Mouse (Mus musculus): ENCODE measurements at regions not wholly inside any gene's neighbourhood (a gene's known extent, or its start where the extent isn't known, plus 50 kb on each side); places are given as distances from the start of the nearest gene placed in this dataset.
A peak's percentile ranks its signal among the peaks of the same experiment; 100 is the strongest.

DNA sequence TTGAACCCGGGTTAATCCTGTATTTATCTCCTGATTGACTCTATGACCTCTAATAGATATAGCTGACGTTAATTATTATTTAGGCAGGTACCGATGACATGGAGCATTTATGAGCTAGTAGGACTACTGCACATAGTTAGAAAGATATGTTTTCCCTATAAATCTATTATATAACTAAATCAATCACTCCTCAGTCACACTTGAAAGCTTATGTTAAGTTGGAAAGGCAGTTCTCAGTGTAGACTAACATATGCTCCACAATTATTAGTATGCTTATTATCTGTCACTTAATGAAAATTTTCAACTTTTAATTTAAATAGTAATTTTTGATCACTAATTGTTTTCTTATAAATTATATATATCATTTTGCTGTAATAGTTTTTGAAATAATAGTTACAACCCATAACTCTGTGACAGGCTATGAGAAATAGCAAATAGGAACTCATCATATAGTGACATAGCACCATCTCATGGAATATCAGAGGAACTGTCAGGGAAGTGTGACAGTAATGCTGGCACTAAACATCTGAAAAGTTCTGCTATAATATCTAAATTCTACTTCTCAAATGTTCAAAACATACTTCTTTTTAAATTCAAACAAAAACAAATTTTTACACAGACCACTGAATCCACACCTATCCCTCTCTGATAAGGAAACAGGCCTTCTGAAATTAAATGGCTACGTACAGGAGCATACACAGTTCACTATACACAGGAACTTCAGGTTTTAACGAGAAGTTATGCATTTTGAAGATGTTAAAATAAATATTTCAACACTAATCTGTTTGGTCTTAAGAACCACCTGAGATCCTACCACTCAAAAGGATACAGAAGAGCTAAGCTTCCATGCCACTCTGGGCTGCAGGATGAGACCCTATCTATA is 75.3 kb upstream of the Map2 start:
- peak in 1 of 2 experiments; percentile 23 for DNase-seq
- Histone ChIP-seq H3K27ac (ENCODE audit: insufficient read depth, low read length) (no peak overlapping the region), H3K4me1 (ENCODE audit: control insufficient read depth, insufficient read depth, low read length) (no peaks in the 10 kb centered on the region), H3K4me3 (replicated peaks; ENCODE audit: insufficient read depth, low read depth, low read length) (no peak overlapping the region), H3K27me3 (ENCODE audit: control insufficient read depth, insufficient read depth, low read length) (no peaks in the 10 kb centered on the region)
- TF ChIP-seq CTCF (IDR thresholded peaks at IDR 0.05; ENCODE audit: borderline replicate concordance, insufficient read depth, low read depth, low read length) (peak; percentile 60), POLR2A (IDR thresholded peaks at IDR 0.05; ENCODE audit: borderline replicate concordance, insufficient read depth, low read length) (no peak)
- 80% methylated on average over 5 of the region's 5 CpGs for WGBS

DNA sequence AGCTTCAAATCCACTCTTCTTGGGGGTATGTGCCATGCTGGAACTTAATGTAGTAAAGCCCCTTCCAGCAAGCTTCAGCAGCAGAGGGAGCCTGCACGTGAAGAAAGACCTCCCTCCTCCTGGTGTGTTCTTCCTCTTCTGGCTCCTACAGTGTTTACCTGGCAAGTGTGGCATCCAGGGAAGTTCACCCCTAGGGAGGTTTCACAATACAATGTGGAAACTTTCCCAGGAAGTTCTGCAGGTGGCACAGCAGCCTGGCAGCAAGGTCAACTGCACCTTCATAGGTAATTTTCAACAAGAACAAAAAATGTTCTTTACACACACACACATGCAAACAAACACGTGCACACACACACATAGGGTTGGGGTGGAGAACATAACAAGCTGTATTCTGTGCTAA is 73.7 kb upstream of the Map2 start:
- no peaks in the 10 kb centered on the region for H3K4me1 ChIP-seq (ENCODE audit: control insufficient read depth, insufficient read depth, low read length)
- no peak for DNase-seq
- 53% methylated on average over 2 of the region's 2 CpGs for WGBS
- no peaks in the 10 kb centered on the region for H3K27me3 ChIP-seq (ENCODE audit: control insufficient read depth, insufficient read depth, low read length)
- H3K4me3 ChIP-seq (replicated peaks; ENCODE audit: insufficient read depth, low read depth, low read length): no peak overlapping the region
- TF ChIP-seq CTCF (IDR thresholded peaks at IDR 0.05; ENCODE audit: borderline replicate concordance, insufficient read depth, low read depth, low read length) (no peak), POLR2A (IDR thresholded peaks at IDR 0.05; ENCODE audit: borderline replicate concordance, insufficient read depth, low read length) (no peak)
- H3K27ac ChIP-seq (ENCODE audit: insufficient read depth, low read length): no peak overlapping the region

DNA sequence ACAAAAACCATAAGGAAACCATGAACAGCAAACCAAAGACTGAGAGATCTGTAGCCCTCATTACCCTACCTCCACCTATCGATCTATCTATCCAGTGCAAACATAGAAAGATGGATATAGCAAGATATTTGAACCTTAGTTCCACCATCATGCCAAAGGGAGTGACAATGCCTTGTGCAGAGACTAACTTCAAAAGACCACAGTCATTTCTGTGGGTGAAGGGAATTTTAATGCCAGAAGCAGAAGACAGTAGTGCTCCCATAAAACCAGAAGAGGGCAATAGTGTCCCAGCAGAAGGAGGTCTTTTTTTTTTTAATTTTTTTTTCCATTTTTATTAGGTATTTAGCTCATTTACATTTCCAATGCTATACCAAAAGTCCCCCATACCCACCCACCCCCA is 70.6 kb upstream of the Map2 start:
- H3K4me1 ChIP-seq (ENCODE audit: control insufficient read depth, insufficient read depth, low read length): no peaks in the 10 kb centered on the region
- no peak for TF ChIP-seq POLR2A (IDR thresholded peaks at IDR 0.05; ENCODE audit: borderline replicate concordance, insufficient read depth, low read length)
- TF ChIP-seq CTCF (IDR thresholded peaks at IDR 0.05; ENCODE audit: borderline replicate concordance, insufficient read depth, low read depth, low read length): peak; percentile 21; the same call in 1 of the 2 replicates
- 50% methylated on average over 1 of the region's 1 CpGs for WGBS
- H3K4me3 ChIP-seq (replicated peaks; ENCODE audit: insufficient read depth, low read depth, low read length): no peak overlapping the region
- H3K27me3 ChIP-seq (ENCODE audit: control insufficient read depth, insufficient read depth, low read length): no peaks in the 10 kb centered on the region
- no peak overlapping the region for H3K27ac ChIP-seq (ENCODE audit: insufficient read depth, low read length)
- DNase-seq: peak in 1 of 2 experiments; percentile 19

DNA sequence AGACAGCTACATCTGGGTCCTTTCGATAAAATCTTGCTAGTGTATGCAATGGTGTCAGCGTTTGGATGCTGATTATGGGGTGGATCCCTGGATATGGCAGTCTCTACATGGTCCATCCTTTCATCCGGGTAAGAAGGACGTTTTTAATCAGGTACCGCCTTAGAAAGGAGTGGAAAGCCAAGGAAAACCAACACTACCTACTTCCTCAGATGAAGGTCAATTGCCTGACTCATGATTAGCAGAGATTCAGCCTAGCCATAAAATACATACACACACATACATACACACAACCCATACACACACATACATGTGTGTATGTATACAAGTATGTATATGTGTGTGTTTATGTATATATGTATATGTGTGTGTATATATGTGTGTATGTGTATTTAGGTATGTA is 69.9 kb upstream of the Map2 start:
- WGBS: 89% methylated on average over 5 of the region's 5 CpGs
- H3K27me3 ChIP-seq (ENCODE audit: control insufficient read depth, insufficient read depth, low read length): no peaks in the 10 kb centered on the region
- no peak overlapping the region for H3K27ac ChIP-seq (ENCODE audit: insufficient read depth, low read length)
- DNase-seq: no peak
- no peak overlapping the region for H3K4me3 ChIP-seq (replicated peaks; ENCODE audit: insufficient read depth, low read depth, low read length)
- no peaks in the 10 kb centered on the region for H3K4me1 ChIP-seq (ENCODE audit: control insufficient read depth, insufficient read depth, low read length)
- no peak for TF ChIP-seq CTCF (IDR thresholded peaks at IDR 0.05; ENCODE audit: borderline replicate concordance, insufficient read depth, low read depth, low read length)
- no peak for TF ChIP-seq POLR2A (IDR thresholded peaks at IDR 0.05; ENCODE audit: borderline replicate concordance, insufficient read depth, low read length)

DNA sequence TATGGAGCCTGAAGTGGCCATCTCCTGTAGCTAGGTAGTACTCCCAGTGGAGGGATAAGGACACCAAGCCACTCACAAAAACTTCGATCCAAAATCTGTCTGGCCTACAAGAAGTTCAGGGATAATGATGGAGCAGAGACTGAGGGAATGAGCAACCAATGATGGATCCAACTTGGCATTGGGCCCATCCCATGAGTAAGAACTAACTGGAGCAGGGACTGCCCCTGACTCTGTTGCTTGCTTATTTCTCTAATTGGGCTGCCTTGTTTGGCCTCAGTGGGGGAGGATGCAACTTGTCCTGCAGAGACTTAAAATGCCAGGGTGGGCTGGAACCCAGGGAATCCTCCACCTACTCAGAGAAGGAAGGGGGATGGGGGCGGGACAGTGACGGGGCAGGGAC is 67.0 kb upstream of the Map2 start:
- H3K4me1 ChIP-seq (ENCODE audit: control insufficient read depth, insufficient read depth, low read length): no peaks in the 10 kb centered on the region
- peak in 1 of 2 experiments; percentile 17 for DNase-seq
- 86% methylated on average over 3 of the region's 3 CpGs for WGBS
- no peaks in the 10 kb centered on the region for H3K27me3 ChIP-seq (ENCODE audit: control insufficient read depth, insufficient read depth, low read length)
- H3K4me3 ChIP-seq (replicated peaks; ENCODE audit: insufficient read depth, low read depth, low read length): no peak overlapping the region
- TF ChIP-seq CTCF (IDR thresholded peaks at IDR 0.05; ENCODE audit: borderline replicate concordance, insufficient read depth, low read depth, low read length) (no peak), POLR2A (IDR thresholded peaks at IDR 0.05; ENCODE audit: borderline replicate concordance, insufficient read depth, low read length) (no peak)
- no peak overlapping the region for H3K27ac ChIP-seq (ENCODE audit: insufficient read depth, low read length)

DNA sequence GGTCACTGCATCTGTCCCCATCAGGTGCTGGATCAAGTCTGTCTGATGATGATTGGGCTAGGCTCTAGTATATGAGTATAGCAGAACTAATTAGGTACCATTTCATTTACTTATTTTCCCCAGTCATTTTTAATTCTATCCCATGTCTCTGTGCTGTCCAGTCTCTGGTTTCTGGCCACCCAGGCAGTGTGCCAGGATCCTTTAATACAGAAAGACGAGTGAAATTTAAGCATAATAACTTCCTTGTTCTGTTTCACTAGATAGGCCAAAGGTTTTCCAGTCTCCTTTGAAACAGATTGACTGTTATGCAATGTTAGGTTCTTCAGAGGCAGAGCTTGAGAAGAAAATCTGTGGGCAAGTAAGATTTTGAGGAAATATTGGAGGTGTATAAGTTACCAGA is 61.2 kb upstream of the Map2 start:
- H3K27ac ChIP-seq (ENCODE audit: insufficient read depth, low read length): no peak overlapping the region
- 25% methylated on average over 1 of the region's 1 CpGs for WGBS
- TF ChIP-seq POLR2A (IDR thresholded peaks at IDR 0.05; ENCODE audit: borderline replicate concordance, insufficient read depth, low read length): no peak
- TF ChIP-seq CTCF (IDR thresholded peaks at IDR 0.05; ENCODE audit: borderline replicate concordance, insufficient read depth, low read depth, low read length): no peak
- no peak for DNase-seq
- no peaks in the 10 kb centered on the region for H3K27me3 ChIP-seq (ENCODE audit: control insufficient read depth, insufficient read depth, low read length)
- no peaks in the 10 kb centered on the region for H3K4me1 ChIP-seq (ENCODE audit: control insufficient read depth, insufficient read depth, low read length)
- no peak overlapping the region for H3K4me3 ChIP-seq (replicated peaks; ENCODE audit: insufficient read depth, low read depth, low read length)

DNA sequence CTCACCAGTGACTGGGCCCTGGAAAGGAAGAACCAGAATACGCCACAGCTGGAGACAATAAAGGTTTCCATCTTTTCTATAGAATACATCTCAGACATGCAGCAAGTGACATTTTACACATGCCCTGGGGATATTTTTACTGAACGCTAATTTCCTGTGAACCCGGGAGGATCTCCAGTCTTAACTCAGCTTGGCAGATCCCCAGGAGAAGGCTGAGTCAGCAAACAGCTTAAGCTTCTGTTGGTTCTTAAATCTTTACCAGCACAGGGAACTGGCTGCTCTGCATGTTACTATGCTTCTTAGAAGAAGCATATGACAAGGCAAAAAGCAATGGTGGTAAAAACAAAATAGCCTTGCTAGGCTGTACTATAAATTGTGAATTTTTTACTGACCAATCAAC is 59.7 kb upstream of the Map2 start:
- peak; percentile 49 to 76 for DNase-seq
- Histone ChIP-seq H3K4me1 (ENCODE audit: control insufficient read depth, insufficient read depth, low read length) (no peaks in the 10 kb centered on the region), H3K4me3 (replicated peaks; ENCODE audit: insufficient read depth, low read depth, low read length) (no peak overlapping the region), H3K27me3 (ENCODE audit: control insufficient read depth, insufficient read depth, low read length) (no peaks in the 10 kb centered on the region), H3K27ac (ENCODE audit: insufficient read depth, low read length) (no peak overlapping the region)
- TF ChIP-seq POLR2A (IDR thresholded peaks at IDR 0.05; ENCODE audit: borderline replicate concordance, insufficient read depth, low read length): no peak
- TF ChIP-seq CTCF (IDR thresholded peaks at IDR 0.05; ENCODE audit: borderline replicate concordance, insufficient read depth, low read depth, low read length): no peak
- WGBS: 25% methylated on average over 3 of the region's 3 CpGs

All from cerebellum, adult 2 months (tissue).